Mouse (Mus musculus): ENCODE results near the gene Grin3b. TPM values are rescaled to one million over a fixed set of nuclear protein-coding genes. Genes with fewer than 3 reads are reported as not detected.
A peak's percentile ranks its signal among the peaks of the same experiment; 100 is the strongest.

Grin3b gene
- total RNA-seq, 1 experiment: 0.36 TPM

DNA sequence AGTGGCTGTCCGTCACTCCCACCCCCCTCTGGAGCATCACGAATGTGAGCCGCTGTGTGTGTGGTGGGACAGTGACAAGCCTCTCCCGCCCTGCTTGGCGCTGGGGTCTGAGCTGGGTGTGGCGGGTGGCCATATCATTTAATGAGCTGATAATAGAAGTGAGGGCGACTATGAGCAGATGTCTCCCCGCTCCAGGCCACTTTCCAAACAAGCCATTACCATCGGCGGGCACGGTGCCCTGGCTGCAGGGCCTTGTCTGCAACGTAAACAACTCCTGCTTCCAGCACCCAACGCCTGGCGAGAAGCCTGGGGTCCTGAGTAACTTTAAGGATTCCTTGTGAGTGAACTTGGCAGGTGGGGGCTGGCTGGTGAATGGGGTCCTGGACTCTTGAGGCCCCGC lies 27.3 kb downstream of the Grin3b start:
- TF ChIP-seq MAFK (IDR thresholded peaks at IDR 0.05; ENCODE audit: insufficient read depth, low read depth, low read length) (no peak), ZNF384 (IDR thresholded peaks at IDR 0.05; ENCODE audit: low read depth, low read length) (no peak), CHD2 (IDR thresholded peaks at IDR 0.05; ENCODE audit: low read depth, low read length) (no peak), HCFC1 (IDR thresholded peaks at IDR 0.05; ENCODE audit: borderline replicate concordance, insufficient read depth, low read length) (no peak), ZC3H11A (IDR thresholded peaks at IDR 0.05; ENCODE audit: borderline replicate concordance, low read depth, low read length) (no peak)
- Histone ChIP-seq H3K4me1 (ENCODE audit: control insufficient read depth in 2 of 2, insufficient read depth in 2 of 2, low read length in 2 of 2, poor library complexity in 1 of 2) (peaks cover 0 to 12% of the 10 kb centered on the region in 2 experiments; a peak in 2 of 4 replicates), H3K4me3 (ENCODE audit: insufficient read depth in 1 of 2, low read depth in 1 of 2, low read length in 2 of 2, poor library complexity in 1 of 2, severe bottlenecking in 1 of 2) (peak overlapping the region; percentile 79 to 94; a peak in 3 of 4 replicates), H3K9ac (ENCODE audit: insufficient read depth, low read depth, low read length, poor library complexity, severe bottlenecking) (peak overlapping the region; percentile 21; the same call in 1 of the 2 replicates), H3K27ac (ENCODE audit: insufficient read depth, low read depth, low read length, poor library complexity, severe bottlenecking) (no peak overlapping the region), H3K9me3 (ENCODE audit: control insufficient read depth, insufficient read depth, low read depth, low read length) (no peaks in the 10 kb centered on the region), H3K36me3 (ENCODE audit: control insufficient read depth, insufficient read depth, low read length, poor library complexity, severe bottlenecking) (peaks cover 14% of the 10 kb centered on the region; the same call in 1 of the 2 replicates)
- DNase-seq (ENCODE audit: low read depth, low spot score): no peak
- in situ Hi-C loops (cut with MboI; ENCODE audit: low sequenced_read_pairs in 2 of 2, unreplicated experiment in 2 of 2): loop anchor here in 1 of 2 experiments (25.0 kb wide), 1 partner anchor 114 kb away; the partner anchor contains the start of genes Sbno2 and Stk11

- Histone ChIP-seq H3K9me3 (ENCODE audit: control insufficient read depth, insufficient read depth, low read depth, low read length) (no peaks in the 10 kb centered on the region), H3K4me1 (ENCODE audit: control insufficient read depth in 2 of 2, insufficient read depth in 2 of 2, low read length in 2 of 2, poor library complexity in 1 of 2) (peaks cover 10 to 28% of the 10 kb centered on the region in 2 experiments), H3K9ac (ENCODE audit: insufficient read depth, low read depth, low read length, poor library complexity, severe bottlenecking) (no peak overlapping the region), H3K27ac (ENCODE audit: insufficient read depth, low read depth, low read length, poor library complexity, severe bottlenecking) (no peak overlapping the region), H3K36me3 (ENCODE audit: control insufficient read depth, insufficient read depth, low read length, poor library complexity, severe bottlenecking) (no peaks in the 10 kb centered on the region; the same call in 1 of the 2 replicates), H3K4me3 (ENCODE audit: insufficient read depth in 1 of 2, low read depth in 1 of 2, low read length in 2 of 2, poor library complexity in 1 of 2, severe bottlenecking in 1 of 2) (no peak overlapping the region)
- TF ChIP-seq CHD2 (IDR thresholded peaks at IDR 0.05; ENCODE audit: low read depth, low read length): no peak
- no peak for TF ChIP-seq HCFC1 (IDR thresholded peaks at IDR 0.05; ENCODE audit: borderline replicate concordance, insufficient read depth, low read length)
- TF ChIP-seq MAFK (IDR thresholded peaks at IDR 0.05; ENCODE audit: insufficient read depth, low read depth, low read length): no peak
- TF ChIP-seq ZNF384 (IDR thresholded peaks at IDR 0.05; ENCODE audit: low read depth, low read length): no peak
- TF ChIP-seq ZC3H11A (IDR thresholded peaks at IDR 0.05; ENCODE audit: borderline replicate concordance, low read depth, low read length): no peak
- in situ Hi-C loops (cut with MboI; ENCODE audit: low sequenced_read_pairs in 2 of 2, unreplicated experiment in 2 of 2): no loop called here
- DNase-seq (ENCODE audit: low read depth, low spot score): no peak
Observed at GRCm38 (mm10) chr10:80001945-80002344, 31.4 kb downstream of the Grin3b start.

- Histone ChIP-seq H3K4me3 (ENCODE audit: insufficient read depth in 1 of 2, low read depth in 1 of 2, low read length in 2 of 2, poor library complexity in 1 of 2, severe bottlenecking in 1 of 2) (peak overlapping the region in 1 of 2 experiments; percentile 4; a peak in 1 of 4 replicates), H3K9ac (ENCODE audit: insufficient read depth, low read depth, low read length, poor library complexity, severe bottlenecking) (no peak overlapping the region)
Observed at GRCm38 (mm10) chr10:80002829-80003228, 32.3 kb downstream of the Grin3b start.

GRCm38 (mm10) chr10:80003374-80004232 lies 33.1 kb downstream of the Grin3b start:
- no peak overlapping the region for H3K9ac ChIP-seq (ENCODE audit: insufficient read depth, low read depth, low read length, poor library complexity, severe bottlenecking)
- H3K4me1 ChIP-seq (ENCODE audit: control insufficient read depth in 2 of 2, insufficient read depth in 2 of 2, low read length in 2 of 2, poor library complexity in 1 of 2): peaks cover 10 to 20% of the 10 kb centered on the region in 2 experiments
- in situ Hi-C loops (cut with MboI; ENCODE audit: low sequenced_read_pairs in 2 of 2, unreplicated experiment in 2 of 2): no loop called here
- peaks cover 4% of the 10 kb centered on the region; the same call in 1 of the 2 replicates for H3K36me3 ChIP-seq (ENCODE audit: control insufficient read depth, insufficient read depth, low read length, poor library complexity, severe bottlenecking)
- DNase-seq (ENCODE audit: low read depth, low spot score): no peak
- TF ChIP-seq ZNF384 (IDR thresholded peaks at IDR 0.05; ENCODE audit: low read depth, low read length) (no peak), MAFK (IDR thresholded peaks at IDR 0.05; ENCODE audit: insufficient read depth, low read depth, low read length) (no peak), HCFC1 (IDR thresholded peaks at IDR 0.05; ENCODE audit: borderline replicate concordance, insufficient read depth, low read length) (no peak), CHD2 (IDR thresholded peaks at IDR 0.05; ENCODE audit: low read depth, low read length) (no peak), ZC3H11A (IDR thresholded peaks at IDR 0.05; ENCODE audit: borderline replicate concordance, low read depth, low read length) (no peak)
- H3K4me3 ChIP-seq (ENCODE audit: insufficient read depth in 1 of 2, low read depth in 1 of 2, low read length in 2 of 2, poor library complexity in 1 of 2, severe bottlenecking in 1 of 2): no peak overlapping the region
- no peak overlapping the region for H3K27ac ChIP-seq (ENCODE audit: insufficient read depth, low read depth, low read length, poor library complexity, severe bottlenecking)
- H3K9me3 ChIP-seq (ENCODE audit: control insufficient read depth, insufficient read depth, low read depth, low read length): no peaks in the 10 kb centered on the region

More at GRCm38 (mm10) chr10:80002829-80003228, 32.3 kb downstream of the Grin3b start:
- in situ Hi-C loops (cut with MboI; ENCODE audit: low sequenced_read_pairs in 2 of 2, unreplicated experiment in 2 of 2): no loop called here
- no peaks in the 10 kb centered on the region; the same call in 1 of the 2 replicates for H3K36me3 ChIP-seq (ENCODE audit: control insufficient read depth, insufficient read depth, low read length, poor library complexity, severe bottlenecking)
- H3K27ac ChIP-seq (ENCODE audit: insufficient read depth, low read depth, low read length, poor library complexity, severe bottlenecking): no peak overlapping the region
- DNase-seq (ENCODE audit: low read depth, low spot score): no peak
- peaks cover 10 to 25% of the 10 kb centered on the region in 2 experiments for H3K4me1 ChIP-seq (ENCODE audit: control insufficient read depth in 2 of 2, insufficient read depth in 2 of 2, low read length in 2 of 2, poor library complexity in 1 of 2)
- TF ChIP-seq ZC3H11A (IDR thresholded peaks at IDR 0.05; ENCODE audit: borderline replicate concordance, low read depth, low read length) (no peak), ZNF384 (IDR thresholded peaks at IDR 0.05; ENCODE audit: low read depth, low read length) (no peak), HCFC1 (IDR thresholded peaks at IDR 0.05; ENCODE audit: borderline replicate concordance, insufficient read depth, low read length) (no peak), MAFK (IDR thresholded peaks at IDR 0.05; ENCODE audit: insufficient read depth, low read depth, low read length) (no peak), CHD2 (IDR thresholded peaks at IDR 0.05; ENCODE audit: low read depth, low read length) (no peak)
- H3K9me3 ChIP-seq (ENCODE audit: control insufficient read depth, insufficient read depth, low read depth, low read length): no peaks in the 10 kb centered on the region
